Mouse (Mus musculus) testis, adult 2 months (tissue): Measurements from ENCODE around the gene Nkiras2.

Experiments used
- CTCF ChIP-seq: fragments of 200-500 bp; IDR thresholded peaks from 2 replicates; pipeline ENCODE4 v1.5.1; 2012; ENCODE audit warnings: low read depth, mild to moderate bottlenecking, inconsistent platforms, low read length, moderate library complexity; ENCODE audit not compliant: control insufficient read depth, insufficient read depth, insufficient replicate concordance
- POLR2A ChIP-seq: fragments of 200-500 bp; IDR thresholded peaks from 2 replicates; pipeline ENCODE4 v1.6.1; 2012; ENCODE audit warnings: low read depth, mild to moderate bottlenecking, inconsistent platforms, low read length, moderate library complexity; ENCODE audit not compliant: control insufficient read depth

GRCm38 (mm10) chr11:100643612-100644575 is 24.9 kb downstream of the Nkiras2 start:
- TF ChIP-seq POLR2A (no peak), CTCF (no peak)
